Mouse (Mus musculus): ENCODE results near the gene Alpk3.

The Alpk3 gene

DNA sequence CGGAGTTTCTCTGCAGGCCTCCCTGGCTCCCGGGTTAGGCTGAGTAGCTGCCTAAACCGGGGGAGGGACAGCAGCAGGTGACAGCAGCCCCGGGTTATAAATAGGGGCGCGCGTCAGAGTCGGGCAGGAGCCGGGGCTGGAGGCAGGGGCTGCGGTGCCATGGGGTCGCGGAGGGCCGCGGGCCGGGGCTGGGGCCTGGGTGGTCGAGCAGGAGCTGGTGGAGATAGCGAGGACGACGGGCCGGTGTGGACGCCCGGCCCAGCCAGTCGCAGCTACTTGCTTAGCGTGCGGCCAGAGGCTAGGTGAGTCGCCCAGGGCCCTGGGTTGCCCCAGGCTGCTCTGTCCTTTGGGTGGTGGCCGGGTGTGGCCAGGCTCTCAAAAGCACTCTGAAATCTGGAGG lies at the start of gene Alpk3:
Gene Alpk3, plus strand, starts transcription at position 130 of the 400 bp plus-strand sequence.
- DNase-seq (ENCODE audit: low read depth, low spot score): no peak

DNA sequence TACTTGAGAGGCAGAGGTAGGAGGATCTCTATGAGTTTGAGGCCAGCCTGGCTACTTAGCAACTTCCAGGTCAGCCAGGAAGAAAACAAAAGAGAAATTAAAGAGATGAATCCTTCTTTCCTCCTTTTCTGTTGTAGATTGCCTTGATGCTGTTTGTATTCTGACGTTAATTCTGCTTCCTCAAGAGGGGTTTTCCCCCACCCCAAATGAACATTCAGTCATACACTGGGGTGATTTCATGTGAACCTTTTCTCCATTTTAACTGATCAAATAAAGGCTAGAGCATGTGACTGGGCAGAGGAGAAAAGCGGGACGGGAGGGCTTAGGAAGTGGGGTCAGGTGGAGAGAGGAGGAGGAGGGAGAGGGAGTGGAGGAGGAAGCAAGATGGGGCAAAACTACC lies 49.1 kb upstream of the Alpk3 start:
- DNase-seq (ENCODE audit: low read depth, low spot score): no peak

DNA sequence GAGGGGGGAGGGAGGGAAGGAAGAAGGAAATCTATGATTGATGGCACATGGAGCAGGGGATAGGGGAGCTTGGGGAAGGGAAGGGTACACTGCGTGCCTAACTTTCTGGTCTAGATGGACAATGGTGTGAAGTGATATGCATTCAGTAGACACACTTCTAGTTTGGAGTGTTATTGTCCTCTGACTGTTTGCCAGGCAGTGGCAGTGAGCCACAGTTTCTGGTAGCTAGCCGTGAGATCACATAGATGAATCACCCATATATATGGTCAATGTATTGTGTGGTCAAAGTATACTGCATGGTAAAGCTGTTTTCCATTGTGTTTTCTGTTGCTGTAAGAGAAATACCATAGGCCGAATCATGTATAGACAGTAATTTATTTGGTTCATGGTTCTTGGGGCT lies 45.8 kb upstream of the Alpk3 start:
- DNase-seq (ENCODE audit: low read depth, low spot score): no peak

DNA sequence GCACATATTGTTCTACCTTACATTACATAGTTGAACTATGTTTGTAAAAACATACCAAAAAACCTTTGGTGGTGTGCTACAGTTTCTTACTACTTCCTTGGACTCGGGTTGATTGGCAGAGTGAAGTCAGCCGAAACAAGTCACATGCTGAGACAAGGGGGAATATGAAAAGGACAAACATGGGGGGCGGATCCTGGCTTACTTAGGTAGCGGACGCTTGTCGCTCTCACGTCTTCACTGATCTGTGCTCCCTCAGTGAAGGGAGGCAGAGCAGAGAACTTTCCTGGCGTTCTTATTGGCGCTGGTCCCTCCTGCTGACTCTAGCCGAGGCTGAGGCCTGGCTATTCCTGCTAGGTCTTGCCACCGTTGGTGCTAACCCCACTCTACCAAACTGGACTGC lies 37.1 kb upstream of the Alpk3 start:
- DNase-seq (ENCODE audit: low read depth, low spot score): no peak

DNA sequence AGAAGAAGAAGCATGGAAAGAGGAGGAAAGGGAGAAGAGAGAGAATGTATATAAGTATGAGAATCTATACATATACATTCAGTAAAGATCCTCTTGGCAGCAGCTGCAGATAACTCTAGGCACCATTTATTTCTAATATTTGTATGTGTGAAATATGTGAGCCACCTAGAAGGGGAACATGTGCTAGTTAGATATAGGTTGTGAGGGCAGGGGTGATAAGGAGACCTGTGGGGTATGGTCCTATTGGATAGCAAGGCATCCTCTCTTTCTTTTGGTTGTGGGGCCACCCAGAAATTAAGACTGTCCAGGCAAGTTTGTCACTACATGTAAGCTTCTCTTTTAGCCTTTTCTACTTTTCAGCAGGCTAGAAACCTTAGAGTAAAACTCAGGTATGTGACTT lies 34.7 kb upstream of the Alpk3 start:
- no peak for DNase-seq (ENCODE audit: low read depth, low spot score)

DNA sequence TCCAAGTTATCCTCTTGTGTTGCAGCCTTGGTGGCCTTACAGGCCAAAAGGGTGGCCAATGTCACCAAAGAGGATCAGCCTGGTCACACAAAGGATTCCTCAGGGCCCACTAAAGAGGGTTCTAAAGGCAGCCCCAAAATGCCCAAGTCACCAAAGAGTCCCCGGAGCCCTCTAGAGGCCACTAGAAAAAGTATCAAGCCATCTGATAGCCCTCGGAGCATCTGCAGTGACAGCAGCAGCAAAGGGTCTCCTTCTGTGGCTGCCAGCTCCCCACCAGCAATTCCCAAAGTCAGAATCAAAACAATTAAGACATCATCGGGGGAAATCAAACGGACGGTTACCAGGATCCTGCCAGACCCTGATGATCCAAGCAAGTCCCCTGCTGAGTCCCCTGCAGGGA lies 33.3 kb upstream of the Alpk3 start:
- DNase-seq (ENCODE audit: low read depth, low spot score): no peak

DNA sequence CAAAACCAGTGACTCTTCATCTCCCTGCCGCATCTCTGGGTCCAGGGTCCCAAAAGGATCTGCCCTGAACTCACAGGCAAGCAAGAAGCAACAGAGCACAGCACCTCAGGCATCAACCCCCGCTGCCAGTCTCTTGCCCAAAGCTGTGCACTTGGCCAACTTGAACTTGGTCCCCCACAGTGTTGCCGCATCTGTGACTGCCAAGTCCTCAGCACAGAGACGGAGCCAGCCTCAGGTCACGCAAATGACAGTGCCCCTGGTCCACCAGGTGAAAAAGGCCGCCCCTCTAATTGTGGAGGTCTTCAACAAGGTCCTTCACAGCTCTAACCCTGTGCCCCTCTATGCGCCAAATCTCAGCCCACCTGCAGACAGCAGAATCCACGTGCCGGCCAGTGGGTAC lies 32.7 kb upstream of the Alpk3 start:
- no peak for DNase-seq (ENCODE audit: low read depth, low spot score)

DNA sequence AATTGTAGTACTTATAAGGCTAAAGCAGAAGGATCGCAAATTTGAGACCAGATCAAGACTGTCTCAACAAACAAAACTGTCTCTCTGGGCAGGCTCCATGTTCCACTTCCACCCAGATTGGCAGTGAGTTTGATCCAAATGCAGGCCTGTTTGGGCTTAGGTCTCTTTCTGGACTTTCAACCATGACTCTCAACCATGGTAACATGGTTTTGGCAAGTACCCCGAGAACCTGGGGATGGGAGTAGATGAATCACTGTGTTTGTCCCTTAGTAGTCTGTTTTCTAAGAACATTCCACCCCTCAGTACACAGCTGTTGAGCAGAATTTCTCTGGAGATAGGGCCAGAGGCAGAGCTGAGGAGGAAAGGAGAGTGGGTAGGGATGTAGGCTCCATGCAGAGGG lies 31.6 kb upstream of the Alpk3 start:
- no peak for DNase-seq (ENCODE audit: low read depth, low spot score)

DNA sequence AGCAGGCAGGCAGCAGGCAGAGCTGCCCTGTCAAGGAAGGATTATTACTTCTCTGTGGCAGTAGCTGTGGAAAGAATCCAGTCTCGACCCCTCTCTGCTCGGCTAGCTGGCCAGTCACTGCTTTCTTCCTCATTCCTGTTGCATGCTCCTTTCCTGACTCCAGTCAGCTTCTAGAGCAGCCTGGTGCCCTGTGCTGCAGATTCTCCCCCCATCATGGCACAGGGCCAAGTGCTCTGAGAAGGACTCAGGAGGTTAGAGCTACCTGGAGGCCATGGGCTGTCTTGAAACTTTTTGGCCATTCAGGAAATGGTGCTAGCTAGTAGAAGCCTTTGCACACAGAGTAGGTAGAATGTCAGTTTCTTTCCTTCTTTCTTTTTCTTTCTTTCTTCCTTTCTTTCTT lies 17.7 kb upstream of the Alpk3 start:
- no peak for DNase-seq (ENCODE audit: low read depth, low spot score)

DNA sequence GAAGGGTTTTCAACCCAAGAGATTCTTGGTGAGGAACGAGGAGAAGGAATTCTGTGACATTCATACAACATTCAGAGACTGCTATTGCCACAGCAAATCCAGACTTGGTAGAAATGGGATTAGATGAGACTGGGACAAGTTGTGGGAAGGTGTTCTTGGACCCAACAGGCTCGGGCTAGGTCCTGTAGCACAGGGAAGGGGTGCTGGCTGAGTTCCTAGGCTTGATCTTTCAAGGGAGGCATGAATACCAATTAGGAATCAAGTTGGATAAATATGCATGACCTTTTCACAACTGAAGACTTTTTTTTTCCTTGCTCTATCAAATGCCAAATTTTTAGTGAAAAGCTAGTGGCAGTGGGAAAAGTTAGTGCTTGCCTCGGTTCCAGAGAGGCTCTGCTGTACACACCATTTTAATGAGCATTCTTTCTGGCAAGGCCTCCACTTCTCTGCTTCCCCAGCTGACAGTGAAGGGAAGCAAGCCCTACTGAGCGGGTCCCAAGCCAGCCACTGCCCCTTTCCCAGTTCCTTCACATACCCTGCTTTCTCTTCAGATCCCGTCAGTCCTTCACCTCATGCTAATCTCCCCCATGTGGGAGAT lies 14.3 kb upstream of the Alpk3 start:
- DNase-seq (ENCODE audit: low read depth, low spot score): no peak

DNA sequence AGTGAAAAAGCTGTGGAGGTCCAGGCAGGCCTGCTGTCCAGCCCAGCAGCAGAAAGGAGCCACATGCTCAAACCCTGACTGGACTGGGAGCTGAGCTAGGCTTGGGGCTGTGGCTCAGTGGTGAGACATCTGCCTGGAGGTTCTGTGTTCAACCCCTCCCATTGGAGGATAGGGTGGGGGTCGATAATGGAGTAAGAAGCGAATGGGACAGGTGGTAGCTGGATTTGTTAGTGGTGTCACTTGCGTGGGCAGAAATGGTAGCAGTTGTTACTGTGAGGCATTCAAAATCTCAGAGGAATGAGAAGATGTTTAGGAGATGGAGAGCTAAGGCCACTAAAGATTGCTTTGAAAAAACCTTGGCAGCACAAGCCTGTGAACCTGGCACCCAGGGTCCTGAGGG lies 9.6 kb upstream of the Alpk3 start:
- no peak for DNase-seq (ENCODE audit: low read depth, low spot score)

DNA sequence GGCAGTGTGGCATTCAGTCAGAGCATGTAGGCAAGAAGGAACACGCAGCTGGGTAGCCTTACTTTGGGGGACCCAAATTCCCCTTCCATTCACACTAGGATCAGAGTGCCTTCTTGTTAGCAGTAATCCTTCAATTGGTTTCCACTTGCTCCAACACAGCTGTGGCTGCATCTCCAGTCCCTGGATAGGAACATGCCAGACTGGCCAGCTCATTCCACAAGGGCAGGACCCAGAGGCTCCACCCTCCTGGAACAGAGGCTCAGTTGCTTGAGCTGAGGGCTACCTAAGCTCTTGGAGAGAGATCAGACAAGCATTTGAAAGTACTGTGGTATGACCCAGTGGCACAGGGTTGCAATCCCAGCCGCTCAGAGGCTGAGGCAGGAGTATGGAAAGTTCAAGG lies 8.9 kb upstream of the Alpk3 start:
- no peak for DNase-seq (ENCODE audit: low read depth, low spot score)

DNA sequence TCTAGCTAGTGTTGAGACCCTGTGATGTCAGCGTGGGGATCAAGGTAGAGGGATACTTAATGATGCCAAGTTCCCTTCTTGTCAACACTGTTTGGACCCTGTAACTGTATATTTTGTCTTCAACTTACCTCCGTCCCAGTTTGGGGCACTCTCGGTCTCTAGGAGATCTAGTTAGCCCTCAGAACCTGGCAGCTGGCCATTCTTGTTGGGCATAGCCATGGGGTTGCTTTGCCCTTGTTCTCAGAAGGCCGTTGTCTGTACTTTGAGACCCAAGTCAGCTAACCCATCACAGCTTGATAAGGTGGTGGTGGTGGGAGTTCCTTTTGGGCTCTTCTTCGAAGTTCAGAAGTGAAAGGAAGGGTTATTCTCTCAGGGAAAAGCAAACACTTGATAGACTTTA lies 7.4 kb upstream of the Alpk3 start:
- DNase-seq (ENCODE audit: low read depth, low spot score): no peak

DNA sequence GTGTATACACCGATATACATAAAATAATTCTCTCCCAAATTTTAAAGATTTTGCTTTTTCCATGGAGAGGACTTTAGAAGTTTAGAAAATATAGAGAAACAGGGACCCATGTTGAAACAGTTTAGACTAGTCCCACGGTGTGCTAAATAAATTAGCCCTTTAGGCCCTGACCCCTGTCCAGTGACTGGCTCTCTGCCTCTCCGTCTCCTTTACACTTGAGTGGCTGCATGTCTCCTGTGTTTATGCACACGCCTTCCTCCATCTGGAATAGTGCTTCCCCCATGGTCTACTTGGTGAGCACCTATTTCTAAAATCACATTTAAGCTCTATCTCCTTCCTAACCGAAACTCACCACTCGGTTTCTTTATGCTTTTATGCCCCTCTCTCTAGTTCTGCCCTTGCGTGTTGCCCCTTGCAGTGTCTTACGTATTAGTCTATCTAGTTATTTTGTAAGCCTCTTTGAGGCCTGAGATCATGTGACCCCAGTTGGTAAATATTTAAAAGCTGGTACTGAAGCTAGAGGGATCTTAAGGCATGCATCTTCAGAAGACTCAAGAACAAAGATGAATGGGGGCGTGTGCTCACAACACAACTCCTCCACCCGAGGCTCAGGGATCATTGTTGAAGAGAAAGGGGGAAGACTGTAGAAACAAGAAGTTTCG lies 1.6 kb upstream of the Alpk3 start:
- no peak for DNase-seq (ENCODE audit: low read depth, low spot score)

DNA sequence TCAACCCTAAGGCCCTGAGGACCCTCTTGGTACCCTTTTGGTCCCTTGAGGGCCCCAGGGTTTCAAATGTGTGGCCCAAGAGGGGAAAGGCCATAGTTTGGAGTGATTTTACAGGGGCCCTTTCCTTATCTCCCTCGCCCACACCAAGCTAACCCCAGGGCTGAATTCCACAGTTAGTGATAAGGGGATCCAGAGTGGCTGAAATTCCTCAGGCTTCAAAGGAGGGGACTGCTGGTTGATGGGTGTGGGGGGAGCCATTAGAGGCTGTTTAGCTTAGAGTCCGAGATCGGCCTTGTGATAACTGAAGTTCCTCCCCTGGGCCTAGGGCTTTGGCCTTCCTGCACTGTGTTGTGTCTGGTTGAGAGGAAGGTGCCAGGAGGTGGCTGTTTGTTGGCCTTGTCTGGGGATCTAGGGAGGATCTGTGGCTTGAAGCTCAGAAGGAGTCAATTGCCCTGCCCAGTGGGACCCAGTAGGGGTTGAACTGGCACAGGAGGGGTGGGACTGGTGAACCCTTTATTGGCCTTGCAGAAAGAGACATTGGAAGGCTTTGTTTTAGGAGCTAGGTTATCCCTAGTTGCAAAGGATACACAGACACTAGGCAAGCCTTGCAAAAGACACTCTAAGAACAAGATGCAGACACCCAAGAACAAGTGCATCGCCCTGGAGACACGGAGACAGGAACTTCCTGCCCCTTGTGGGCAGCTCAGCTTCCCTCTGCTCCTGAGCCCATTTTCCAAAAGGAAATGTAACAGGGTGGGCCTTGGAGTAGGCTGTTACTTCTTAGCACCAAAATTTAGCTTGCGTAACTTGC lies 706 bp downstream of the Alpk3 start:
- no peak for DNase-seq (ENCODE audit: low read depth, low spot score)

DNA sequence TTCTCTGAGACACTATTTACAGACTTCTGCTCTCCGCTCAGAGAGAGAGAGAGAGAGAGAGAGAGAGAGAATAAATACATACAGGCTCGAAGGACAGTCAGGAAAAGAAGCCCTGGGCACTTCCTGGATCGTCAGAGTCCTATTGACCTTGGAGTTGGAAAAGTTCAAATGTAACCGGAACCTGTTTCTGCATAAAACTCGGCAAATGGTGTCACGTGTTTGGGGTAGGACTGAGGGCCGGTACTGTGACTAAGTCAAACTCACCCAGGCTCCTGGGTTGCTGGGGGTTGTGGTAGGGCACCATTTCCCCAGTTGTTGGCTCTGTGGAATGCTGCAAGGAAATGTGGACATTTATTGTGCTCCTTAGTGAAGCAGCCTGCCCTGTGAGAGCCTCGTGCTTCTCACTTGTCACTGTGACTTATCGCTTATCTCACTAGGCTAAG lies 1.3 kb downstream of the Alpk3 start:
- DNase-seq (ENCODE audit: low read depth, low spot score): no peak

DNA sequence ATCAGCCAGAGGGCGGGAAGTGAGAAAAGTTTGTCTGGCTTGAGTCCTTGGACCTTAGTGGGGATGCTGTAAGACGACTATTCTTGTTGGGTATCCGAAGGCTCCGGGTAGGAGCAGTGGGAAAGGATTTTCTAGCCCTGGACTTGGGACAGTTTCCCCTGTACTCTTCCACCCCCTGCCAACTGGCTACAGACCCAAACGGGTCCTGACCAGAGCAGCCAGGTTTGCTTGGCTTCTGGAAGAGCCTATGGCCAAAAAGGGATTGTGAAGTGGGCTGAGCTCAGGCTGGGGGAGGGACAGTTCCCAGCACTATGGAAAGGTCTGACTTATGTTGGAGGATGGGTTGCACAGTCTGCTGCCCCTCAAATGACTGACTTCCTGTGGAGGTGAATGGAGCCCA lies 2.0 kb downstream of the Alpk3 start:
- DNase-seq (ENCODE audit: low read depth, low spot score): no peak

DNA sequence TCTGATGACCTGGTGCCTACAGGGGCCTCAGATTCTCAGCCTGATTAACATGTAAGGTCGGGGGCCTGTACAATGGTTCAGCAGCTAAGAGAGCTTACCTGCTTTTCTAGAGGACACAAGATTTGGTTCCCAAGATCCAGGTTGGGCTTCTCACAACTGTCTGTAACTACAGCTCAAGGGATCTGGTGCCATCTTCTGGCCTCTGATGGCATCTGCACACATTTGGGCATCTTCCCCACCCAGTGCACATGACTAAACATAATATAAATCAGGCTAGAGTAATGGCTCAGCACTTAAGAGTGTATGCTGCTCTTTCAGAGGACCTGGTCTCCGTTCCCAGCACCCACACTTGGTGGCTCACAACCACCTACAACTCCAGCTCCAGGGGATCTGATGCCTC lies 3.5 kb downstream of the Alpk3 start:
- no peak for DNase-seq (ENCODE audit: low read depth, low spot score)

DNA sequence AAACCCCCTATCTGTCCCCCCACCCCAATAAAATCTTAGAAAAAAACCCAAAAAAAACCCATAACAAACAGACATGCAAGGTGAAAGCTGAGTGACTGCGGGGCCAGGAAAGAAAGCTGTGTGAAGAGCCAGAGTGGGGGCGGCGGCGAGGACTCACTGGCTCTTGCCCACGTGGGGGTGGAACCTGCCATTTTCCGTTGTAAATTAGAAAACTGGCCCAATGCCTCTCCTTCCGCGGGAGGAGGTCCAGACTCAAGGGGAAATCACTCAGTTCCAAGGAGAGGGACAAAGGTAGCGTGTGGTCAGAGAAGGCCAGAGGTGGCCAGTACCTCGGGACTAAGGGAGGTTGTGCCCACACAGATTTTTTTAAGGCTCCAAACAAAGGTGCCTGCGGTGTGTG lies 4.5 kb downstream of the Alpk3 start:
- no peak for DNase-seq (ENCODE audit: low read depth, low spot score)

DNA sequence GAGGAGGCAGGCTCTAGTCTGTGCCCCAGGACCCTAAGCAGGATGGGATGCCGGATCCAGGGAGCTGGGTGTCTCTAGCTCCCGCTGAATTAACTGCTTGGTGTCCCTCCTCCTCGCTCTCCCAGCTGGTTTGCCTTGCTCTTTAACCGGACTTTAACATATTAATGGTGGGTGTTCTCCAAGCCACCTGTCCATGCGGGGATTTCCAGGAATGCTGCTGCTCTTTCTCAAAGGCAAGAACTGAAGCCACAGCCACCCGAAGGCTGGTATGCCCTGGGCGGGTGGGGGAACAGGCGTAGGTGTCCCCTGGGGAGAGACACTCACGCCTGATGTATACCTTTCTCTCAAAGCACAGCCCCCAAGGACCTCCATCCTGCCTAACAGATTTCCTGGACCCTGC lies 5.9 kb downstream of the Alpk3 start:
- DNase-seq (ENCODE audit: low read depth, low spot score): no peak

DNA sequence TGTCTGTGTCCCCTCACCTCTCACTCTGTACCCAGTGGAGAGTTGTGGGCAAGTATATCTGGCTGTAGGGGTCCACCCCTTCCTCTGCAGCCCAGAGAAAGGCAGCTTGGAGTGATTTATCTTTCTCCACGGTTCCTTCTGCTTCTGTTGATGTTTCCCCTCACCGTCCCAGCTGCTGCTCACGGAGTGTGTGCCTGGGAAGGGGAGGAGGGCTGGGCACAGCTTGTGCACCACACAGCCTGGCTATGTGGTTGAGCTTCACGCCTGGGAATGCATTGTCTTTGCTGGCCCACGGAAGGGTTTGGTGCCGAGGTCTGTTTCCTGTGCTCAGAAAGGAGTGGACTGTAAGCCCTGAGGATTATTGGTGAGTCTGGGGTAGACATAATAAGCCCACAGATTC lies 9.3 kb downstream of the Alpk3 start:
- DNase-seq (ENCODE audit: low read depth, low spot score): no peak

DNA sequence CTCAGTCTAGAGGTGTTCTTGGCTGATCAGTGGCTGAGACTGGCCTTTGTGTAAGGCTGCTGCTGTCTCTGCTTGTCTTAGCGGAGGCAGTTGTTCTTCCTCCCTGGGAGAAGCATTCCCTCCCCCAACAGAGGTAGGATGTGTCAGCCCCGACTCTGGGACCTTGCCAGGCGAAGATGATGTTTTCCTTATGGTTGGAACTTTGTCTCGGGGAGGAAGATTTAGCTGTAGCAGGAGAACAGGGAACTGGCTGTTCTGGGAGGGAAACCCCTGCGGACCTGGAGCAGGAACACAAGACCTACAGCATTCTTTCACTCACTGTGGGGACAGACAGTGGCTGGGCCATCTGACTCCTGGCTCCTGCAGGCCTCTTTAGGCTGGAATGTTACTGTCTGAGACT lies 15.1 kb downstream of the Alpk3 start:
- no peak for DNase-seq (ENCODE audit: low read depth, low spot score)

DNA sequence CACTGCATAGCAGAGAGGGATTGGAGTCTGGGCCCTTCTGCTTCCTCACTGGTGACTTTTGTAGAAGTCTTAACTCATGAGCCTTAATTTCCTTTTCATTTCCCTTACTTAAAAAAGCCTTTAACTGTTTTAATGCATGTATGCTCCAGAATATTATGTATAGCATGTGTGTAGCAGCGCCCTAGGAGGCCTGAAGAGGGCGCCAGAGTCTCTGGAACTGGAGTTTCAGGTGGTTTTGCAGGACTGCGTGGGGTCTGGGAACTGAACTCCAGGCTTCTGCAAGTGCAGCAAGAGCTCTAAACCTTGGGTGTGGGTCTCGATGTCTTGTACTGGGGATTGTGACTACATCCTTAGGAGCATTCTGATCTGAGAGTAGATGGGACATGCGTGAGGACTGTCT lies 15.9 kb downstream of the Alpk3 start:
- no peak for DNase-seq (ENCODE audit: low read depth, low spot score)

Measured in retina, adult 2 months (tissue).